Mouse (Mus musculus) left cerebral cortex, adult 8-10 months (tissue): Measurements from ENCODE around the gene Spata21. TPM values are rescaled to one million over a fixed set of nuclear protein-coding genes. Genes with fewer than 3 reads are reported as not detected.

Source experiments
- DNase-seq, 2 experiments: peaks; one replicate each; pipeline ENCODE4 v3.0.0; 2022; ENCODE audit warnings: low spot score in 2 of 2
- total RNA-seq, 4 experiments: library from RNA; stranded (reverse); gene quantifications; 2 replicates each; pipeline ENCODE4 v1.2.4; 2022

The Spata21 gene
- under 1 TPM; 0.24 to 0.30 (median 0.29) TPM for total RNA-seq

DNA sequence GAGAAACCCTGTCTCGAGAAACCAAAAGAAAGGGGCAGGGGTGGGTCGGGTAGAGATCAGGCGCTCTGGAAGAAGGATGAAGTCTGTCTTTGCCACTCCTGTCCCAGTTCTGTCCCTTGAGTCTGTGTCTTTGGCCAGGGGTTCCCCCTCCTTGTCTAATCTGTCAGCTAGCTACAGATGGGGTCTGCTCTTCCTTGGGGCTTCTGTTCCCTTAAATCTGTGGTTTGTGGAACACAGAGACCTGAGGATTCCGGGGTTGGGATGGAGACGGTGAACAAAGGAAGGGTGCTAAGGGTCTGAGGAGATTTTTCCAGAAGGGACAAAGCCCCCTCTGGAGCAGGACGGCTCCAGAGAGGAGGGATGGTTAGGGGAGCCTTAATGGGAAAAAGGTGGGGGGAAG lies at the start of gene Spata21:
Spata21 (plus strand) TSS at position 301 of the 400 bp plus-strand sequence.
- no peak for DNase-seq

DNA sequence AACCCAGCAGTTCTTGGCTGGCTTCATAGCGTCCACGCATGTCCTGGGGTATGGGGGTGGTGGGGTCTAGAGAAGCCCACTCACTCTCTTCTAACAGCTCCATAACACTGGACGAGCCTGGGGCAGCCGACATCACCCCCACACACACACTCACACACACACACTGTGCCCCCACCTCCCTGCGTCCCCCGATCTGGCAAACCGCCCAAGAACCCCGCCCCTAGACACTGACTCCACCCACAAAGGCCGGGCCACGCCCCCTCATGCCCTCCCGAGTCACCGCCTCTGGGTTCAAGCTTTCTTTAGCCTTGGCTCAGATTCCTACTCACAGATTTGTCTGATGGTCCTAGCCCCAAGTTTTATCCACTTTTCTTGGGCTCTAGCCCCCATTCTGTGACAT lies 47.0 kb upstream of the Spata21 start:
- no peak for DNase-seq

DNA sequence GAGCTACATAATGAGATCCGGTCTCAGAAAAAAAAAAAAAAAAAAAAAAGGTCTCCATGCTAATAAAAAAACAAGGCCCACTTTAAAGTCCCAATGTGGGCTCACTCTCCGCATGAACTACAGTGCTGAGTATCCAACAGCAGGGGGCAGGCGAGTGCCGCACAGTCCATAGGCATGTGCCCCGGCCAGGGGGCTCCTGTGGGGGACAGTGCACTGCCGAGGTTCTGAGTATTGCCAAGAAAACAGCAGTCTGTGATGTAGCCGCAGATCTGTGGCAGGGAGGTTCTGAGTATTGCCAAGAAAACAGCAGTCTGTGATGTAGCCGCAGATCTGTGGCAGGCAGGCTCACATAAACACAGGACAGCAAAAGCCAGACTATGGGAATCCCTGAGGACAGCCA lies 43.3 kb upstream of the Spata21 start:
- DNase-seq = no peak

DNA sequence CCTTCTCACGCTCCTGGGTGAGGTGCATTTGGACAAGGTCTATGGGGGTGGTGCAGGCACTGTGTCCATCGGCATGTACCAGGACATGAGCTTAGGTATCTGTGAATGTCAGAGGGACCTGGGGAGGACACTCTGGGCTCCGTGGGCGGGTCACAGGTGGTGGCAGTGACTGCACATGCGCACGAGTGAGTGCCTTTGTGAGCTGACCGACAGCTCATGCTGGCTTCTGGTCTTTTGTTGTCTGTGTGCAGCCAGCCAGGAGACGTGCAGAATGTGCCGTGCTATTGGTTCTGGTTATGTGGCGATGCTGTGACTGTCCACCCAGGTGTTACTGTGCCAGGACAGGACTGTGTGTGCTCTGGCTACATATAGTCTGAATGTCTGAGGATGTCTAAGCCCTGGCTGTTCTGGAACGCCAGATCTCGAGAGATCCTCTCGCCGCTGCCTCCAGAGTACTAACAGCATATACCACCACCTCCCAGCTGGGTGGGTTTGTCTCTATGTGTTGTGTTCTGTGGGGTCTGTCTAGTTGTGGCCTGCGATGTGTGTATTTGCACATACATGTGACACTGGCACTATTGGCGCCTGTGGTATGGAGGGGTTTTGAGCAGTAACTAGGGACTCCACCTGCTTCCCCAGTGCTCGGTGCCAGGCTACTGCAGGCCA lies 39.2 kb upstream of the Spata21 start:
- DNase-seq = no peak

DNA sequence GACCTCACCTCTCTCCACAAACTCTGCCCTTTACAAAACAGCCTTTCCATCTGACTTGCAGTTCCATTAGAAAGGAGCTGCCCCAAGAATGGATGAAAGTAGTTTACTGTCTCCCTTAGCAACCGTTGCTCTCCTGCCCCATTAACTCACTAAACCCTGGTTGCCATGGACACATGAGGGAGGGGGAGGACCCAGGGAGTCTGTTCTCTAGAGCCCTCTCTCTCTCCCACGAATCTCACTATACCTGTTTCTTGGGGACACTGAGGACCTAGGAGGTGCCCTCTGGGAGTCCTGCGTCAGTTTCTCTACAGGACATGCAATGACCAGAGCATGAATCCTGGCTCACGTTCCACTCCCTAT lies 38.7 kb upstream of the Spata21 start:
- DNase-seq = no peak

DNA sequence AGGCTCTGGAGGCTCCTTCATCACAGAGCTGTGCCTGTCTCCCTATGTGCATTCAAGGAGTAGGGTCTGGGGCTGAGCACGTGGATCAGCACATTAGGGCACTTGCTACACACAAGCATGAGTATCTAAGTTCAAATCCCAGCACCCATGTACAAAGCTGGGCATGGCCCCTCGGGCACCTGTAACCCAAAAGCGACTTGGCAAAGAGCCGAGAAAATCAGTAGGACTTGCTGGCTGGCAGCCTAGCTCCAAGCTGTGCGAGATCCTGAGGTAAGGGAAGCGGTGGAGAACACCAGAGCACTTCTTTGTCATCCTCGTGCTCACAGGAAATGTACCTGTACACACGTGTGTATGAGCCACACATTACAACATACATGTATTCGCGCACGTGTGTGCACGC lies 35.7 kb upstream of the Spata21 start:
- no peak for DNase-seq

DNA sequence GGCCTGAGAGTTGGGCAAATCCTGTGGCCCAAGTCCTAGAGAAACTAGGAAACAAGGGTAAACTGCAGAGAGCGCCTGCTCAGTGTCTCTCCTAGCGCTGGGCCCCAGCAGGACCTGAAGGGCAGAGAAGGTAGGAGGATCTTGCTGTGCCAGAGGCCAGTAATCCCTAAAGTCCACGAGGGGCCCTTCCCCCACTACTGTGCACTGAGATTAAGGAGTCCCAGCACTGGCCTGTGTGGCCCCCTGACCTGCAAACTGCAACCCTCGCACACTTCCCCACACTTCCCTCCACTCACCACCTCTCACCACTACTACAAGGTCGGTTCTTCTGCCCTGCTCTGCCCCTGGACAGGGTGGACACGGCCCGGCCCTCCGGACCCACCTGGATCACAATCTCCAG lies 35.0 kb upstream of the Spata21 start:
- DNase-seq = no peak

DNA sequence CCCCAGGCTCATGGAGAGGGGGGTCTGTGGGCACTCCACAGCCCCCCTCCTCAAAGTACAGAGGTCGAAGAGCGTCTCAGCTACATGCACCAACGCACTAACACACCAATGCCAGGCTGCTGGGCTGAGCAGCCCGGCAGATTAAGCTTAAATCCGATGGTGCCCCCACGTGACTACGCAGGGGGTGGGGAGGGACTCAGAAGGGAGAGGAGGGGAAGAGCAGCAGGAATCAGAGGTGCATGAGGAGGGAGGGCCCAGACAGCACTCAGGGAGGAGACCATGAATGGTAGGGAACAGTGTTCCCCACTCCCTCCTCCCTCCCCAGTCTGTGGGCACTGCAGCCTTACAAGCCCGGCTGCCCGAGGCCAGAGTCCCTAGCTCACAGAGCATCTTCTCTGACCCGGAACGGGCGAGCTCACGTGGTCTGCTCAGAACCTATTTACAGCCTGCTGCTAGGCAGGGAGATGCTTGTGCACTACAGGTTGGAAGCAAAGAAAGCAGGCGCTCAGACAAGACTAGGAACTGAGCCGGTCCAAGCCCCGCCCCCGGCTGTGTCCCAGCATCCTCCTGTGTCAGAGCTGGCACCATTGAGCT lies 34.5 kb upstream of the Spata21 start:
- peak; percentile 54 to 87 for DNase-seq

DNA sequence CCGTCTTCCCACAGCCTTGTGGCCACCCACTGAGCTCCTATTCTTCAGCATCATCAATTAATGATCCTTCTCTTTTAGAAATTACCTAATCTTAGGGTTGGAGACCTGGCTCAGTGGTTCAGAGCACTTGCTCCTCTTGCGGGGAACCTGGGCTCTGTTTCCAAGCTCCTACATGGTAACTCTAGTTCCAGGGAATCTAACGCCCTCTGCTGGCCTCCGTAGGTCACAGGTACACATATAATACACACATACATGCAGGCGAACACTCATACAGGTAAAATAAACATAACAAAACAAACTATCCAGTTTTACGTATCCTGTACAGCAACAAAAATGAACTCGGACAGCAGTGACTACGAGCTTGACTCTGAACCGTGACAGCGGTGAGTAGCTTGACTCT lies 31.2 kb upstream of the Spata21 start:
- no peak for DNase-seq

DNA sequence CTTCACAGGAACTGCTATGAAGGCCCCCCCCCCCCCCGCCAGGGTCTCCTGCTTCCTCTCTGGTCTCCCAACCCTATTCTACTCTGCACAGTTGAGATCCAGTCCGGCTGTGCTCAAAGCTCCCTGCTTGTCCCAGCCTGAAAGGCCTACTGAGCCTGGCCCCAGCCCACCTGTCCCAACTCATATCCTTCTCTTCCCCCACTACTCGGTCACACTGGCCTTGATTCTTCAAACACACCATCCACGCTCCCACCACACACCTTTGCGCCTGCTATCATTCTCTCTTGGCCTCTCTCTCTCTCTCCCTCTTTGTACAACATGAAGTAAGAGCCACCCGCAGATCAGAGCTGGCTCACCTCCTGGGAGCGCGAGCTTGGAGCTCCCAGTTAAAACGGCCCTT lies 29.3 kb upstream of the Spata21 start:
- DNase-seq = no peak

DNA sequence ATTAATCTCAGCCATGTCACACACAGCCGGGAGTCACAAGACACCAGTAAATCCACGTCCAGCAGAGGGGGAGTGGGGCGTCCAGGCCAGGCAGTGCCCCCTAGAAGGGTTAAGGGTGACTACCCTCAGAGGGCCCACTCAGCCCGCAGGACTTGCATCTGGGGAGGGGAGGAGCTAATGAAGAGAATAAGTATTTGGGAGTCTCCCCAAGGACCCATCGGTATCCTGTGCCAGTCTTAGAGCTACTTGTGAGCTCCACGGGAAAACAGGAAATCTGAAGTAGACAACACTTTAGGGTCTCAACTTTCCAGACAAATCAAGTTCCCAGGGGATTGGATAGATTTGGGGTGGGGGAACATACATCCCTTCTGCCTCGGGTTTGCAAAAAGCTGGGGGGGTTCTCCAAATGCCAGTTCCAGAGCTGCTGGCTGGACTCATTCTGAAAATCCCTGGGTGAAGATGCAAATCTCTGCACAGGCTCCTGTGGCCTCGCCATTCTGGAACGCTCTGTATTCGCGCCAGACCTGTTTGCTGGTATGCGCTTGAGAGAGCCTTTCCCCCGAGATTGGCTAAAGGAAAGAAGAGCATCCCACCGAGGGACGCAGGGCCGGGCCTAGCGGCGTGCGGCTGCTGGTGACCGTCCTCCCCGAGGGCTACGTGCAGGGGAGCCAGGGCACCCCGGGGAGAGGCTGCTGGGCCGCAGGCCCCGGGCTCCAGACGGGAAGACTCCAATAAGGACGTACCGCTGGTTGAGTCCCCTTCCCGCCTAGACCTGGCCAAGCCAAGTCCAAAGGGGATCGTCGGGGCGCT lies 28.3 kb upstream of the Spata21 start:
- DNase-seq = no peak

DNA sequence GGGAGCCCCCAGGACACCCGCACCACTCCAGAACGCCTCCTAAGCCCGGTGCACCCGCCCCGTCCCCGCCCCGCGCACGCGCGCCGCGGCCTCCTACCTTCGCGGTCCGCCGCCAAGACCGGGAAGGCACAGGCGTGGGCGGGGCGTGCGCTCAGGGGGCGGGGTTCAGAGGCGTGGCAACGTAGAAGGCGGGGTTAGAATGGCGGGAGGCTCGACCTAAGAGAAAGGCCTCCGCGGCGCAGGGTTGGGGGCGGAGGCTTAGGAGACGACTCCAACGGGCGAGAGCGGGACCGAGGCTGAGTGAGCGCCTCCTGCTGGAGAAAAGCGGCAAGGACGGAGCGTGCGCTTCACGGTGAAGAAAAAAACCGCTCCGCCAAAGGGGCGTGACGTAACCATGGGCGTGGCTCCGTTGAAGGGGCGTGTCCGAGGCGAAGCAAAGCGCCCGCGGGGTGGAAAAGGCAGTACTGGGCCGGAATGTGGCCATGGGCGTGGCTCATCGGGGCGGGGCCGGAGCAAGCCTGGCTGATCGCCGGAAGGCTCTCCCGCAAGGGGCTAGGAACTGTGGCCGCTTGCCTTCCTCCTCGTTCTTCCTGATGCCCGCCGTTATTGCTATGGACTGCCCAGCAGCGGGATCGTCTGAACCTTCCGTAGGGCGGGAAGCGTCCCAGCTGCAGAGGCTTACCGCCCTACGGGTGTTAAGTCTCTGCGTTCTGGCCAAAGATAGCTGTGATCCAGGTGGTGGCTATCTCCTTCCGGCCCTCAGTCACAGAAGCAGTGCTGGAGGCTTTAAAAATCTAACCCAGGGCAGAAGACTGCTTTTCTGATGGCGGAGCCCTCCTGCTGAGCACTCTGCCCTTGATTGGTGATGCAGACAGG lies 27.5 kb upstream of the Spata21 start, which contains the start of gene Crocc:
Crocc (minus strand) TSS at position 125 of the 876 bp plus-strand sequence.
- DNase-seq = peak; percentile 97 to 98

DNA sequence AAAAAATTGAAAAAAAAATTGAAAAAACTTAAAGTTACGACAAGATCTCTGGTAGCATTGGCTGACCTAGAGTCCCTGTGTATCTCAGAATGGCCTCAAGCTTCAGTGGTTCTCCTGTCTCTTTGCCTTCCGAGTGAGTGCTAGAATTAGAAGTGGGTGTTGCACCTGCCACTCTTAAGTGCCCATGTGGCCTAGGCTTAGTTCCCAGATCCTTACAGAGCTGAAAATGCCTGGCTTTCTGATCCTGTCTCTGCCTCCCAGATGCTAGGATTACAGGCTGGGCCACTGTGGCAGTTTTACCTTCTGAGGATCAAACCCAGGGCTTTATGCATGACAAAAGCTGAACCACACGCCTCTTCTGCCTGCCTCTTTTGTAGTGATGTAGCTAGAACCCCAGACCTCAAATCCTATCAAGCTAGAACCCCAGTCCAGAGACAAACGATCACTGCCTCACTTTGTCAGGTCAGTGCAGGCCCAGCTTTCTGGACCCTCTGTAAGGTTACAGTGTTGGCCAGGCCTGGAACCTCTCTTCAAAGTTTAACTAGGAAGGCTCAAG lies 24.0 kb upstream of the Spata21 start:
- no peak for DNase-seq

DNA sequence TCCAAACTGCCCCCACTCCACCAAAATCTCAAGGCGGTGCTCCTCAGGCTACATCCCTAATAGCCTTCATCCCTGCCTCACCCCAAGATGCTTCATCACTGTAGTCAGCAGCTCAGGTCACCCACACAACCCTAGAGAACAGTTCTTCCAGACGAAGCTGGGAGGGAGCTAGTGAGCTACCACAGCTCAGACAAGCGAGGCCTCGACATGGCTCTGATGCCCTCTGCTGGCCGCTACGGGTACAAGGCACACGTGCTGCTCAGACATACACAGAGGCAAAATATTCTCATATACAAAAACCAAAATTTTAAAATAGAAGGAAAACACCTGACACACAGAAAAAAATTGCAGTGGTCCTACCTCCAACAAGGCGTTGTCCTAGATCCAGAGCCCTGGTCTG lies 23.0 kb upstream of the Spata21 start:
- peak in 1 of 2 experiments; percentile 77 for DNase-seq

DNA sequence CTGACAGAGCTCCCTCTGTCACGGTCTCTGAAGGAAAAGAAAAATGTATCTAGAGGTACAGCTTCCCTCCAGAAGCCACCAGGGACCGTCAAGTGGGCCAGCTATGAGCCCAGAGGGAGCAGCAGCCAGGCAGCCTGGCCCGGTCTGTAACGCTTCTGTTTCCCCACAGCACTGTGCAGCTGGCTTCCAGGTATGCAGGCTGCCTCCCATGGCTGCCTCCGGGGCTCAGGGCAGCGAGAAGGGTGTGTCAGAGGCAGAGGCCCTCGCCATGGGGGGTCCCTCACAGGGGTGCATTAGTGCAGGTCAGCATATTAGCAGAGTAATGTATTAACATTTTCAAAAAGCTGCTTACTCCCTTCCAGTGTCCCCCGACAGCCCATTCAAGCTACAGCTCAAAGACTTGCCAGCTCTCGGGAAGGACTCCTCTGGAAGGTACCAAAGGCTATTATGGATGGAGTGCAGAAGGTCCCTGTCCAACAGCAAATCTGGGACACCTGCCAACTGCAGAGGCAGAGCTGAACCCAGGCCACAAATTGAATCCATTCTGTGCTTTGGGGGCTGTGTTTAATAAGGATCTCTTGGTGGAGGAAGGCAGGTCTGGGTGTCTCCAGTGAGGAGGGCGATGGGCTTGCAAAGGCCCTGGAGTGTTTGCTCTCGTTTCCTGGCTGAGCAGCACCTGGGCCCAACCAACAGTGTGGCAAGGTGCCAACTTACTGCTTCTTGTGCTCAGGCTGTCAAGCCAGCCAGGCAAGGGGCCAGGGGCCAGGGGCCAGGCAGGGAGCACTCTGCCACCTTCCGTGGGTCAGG lies 21.2 kb upstream of the Spata21 start:
- no peak for DNase-seq

DNA sequence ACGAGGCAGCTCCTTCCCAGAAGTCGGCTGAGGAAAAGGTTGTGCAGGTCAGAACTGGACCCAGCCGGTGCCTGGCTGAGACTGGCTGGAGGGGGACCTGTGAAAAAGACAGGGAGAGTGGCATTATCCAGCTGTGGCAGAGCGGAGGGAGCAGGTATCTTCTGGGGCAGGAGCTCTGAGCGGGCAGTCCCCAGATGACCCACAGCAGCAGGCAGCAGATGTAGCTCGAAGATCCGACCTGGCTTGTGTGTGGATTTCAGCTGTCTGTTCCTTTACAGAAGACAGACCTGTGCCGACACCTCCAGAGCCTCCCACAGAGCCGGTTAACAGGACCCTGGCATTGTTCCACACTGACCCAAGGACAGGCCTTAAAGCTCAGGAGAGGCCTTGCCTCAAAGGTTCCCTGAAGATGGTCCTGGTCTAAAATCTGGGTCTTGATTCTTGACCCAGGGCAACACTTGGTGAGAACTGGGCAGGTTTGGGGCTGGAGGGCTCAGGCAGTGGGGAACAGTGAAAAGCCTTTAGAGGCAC lies 20.6 kb upstream of the Spata21 start:
- DNase-seq = no peak

DNA sequence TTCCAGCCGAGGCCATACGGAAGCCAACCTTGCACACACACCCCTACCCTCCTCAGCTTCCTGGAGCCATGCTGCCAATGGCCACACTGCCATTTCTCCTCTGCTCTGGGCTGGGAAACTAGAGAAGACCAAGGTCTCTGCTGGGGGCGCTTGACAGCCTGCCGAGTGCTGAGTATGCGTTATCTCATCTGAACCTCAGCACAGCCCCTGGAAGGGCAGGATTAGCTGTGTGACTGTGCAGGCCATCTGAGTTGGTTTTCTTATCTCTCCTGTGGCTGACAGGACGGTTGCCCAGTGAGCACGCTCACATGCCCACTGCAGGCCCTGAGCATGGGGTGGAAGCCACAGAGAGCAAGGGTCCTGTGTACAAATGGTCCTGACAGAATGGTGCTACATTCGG lies 19.5 kb upstream of the Spata21 start:
- DNase-seq = no peak

DNA sequence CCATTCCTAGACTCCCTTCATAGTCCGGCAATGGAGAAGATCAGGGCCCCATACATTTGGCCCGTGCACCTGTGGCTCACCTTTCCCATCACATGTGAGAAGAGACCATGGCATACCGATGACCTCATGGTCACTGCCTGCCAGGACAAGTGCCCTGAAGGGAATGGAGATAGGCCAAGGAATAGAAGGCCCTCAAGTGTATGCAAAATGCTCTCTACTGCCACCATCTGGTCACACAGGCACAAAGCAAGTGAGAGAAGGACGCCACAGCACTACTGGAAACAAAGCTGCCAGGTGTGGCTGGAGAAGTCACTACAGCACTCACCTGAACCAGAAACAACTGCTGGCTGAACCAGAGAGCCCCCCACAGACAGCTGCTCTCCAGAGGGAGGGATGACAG lies 18.4 kb upstream of the Spata21 start:
- no peak for DNase-seq

DNA sequence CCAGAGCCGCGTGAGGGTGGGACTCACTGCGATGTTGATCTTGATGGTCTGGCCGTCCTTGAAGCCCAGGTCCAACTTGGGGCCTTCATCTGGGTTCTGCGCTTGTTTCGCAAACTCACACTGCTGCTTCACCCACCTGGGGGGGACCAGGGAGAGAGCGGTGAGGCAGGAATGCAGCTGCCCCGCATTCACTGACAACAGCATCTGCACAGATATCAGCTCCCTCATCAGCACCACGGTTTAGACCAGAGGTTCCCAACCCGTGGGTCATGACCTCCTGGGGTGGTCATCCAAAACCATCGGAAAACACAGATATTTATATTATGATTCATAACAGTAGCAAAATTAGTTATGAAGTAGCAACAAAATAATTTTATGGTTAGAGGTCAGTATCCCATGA lies 15.6 kb upstream of the Spata21 start:
- DNase-seq = no peak

DNA sequence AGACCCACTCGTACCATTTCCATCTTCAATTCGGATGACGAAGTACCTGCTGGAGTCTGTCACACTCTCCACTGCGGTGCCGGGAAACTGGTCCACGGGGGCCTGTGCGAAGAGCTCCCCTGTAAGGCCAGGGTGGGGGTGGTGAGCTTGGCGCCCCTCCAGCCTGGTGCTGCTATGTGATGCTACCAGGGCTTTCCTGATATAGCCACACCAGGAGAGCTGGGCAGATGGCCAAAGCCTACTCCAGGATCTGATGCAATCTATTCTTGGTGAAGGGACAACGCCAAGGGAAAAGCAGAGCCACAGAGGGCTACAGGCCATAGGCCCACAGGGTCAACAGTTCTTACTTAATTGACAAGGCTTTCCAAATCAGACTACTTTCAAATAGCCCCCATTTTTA lies 14.5 kb upstream of the Spata21 start:
- DNase-seq = peak in 1 of 2 experiments; percentile 85
